Mouse (Mus musculus) common myeloid progenitor, adult 5-6 weeks (primary cell): Measurements from ENCODE around the gene Plekhg4. TPM values are rescaled to one million over a fixed set of nuclear protein-coding genes. Genes with fewer than 3 reads are reported as not detected.

Source experiments
- ATAC-seq: replicated peaks from 2 replicates; pipeline ENCODE4 v1.8.0; 2016; ENCODE audit warnings: low read depth, mild to moderate bottlenecking, moderate TSS enrichment, inconsistent platforms; ENCODE audit not compliant: poor library complexity, severe bottlenecking
- total RNA-seq: library from RNA; stranded (forward); fragments of 200-1000, 187-1606 nt; gene quantifications from 2 replicates; pipeline ENCODE4 v1.2.3, GENCODE M21; 2017

Plekhg4 gene
- total RNA-seq, 1 experiment from 2014 or later = not detected

DNA sequence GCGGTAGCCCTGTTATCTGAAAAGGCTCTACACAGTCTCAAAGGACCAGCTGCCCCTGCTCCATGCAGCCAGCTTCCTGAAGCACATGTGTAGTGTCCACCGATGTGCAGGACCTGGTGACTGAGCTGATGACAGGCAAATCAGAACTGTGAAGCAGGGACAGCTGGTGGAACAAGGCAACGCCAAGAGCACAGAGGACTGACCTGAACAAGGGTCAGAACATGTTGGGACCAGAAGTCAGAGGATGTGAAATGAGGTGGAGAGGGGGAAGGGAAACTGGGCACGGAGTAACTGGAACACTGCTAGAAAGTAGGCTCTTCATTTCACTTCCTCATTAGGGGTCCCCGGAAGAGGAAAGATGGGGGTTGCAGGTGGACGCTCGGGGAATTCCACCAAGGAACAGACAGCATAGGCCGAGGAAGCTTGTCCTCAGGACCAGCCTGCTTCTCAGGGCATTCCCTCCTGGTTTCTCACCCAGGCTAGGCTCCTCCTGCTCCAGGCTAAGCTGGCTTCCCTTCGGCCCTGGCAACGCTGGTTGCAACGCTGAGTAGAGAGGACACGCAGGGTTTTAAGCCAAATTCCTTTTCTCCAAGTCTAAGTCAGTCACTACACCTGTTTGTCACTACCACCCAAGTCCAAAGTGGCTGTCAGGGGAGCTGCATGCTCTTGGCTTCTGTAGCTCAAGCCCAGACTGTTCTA, 20.2 kb downstream of the Plekhg4 start:
- ATAC-seq = peak; percentile 18

DNA sequence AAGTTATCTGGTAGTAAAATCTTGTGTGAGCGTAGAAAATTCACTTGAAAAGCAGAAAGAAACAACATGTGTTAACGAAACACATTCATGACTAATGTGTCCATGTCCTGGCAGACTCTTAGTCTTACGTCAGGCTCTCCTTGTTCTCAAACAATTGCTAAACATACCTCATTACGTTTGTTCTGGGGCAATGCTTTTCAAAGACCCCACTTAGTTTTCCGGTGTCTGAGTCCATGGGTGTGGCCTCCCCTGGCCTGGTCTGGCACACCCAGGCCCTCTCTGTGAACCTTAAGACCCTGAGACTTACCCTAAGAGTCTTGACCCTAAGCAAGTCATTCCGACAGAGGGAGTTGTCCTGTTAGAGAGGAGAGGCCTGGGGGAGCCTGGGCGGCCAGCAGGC, 20.8 kb downstream of the Plekhg4 start:
- no peak for ATAC-seq

DNA sequence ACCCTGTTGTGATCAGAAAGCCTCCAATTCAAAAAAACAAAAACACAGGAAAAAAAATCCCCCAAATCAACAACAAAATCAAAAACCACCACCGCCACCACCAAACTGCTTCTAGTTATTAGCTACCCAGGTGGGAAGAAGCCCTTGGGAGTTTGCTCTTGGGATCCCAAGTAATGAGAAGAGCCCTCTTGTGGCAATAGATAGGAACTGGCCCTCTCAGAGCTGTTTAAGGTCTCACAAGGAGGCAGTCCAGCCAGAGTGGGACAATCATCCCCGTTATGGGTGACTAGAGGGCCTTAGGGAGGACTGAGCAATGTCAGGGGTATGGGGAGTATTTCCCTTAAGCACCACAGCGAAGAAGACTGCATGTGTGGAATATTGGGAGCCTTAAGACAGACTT, 24.7 kb downstream of the Plekhg4 start:
- peak; percentile 72 for ATAC-seq

DNA sequence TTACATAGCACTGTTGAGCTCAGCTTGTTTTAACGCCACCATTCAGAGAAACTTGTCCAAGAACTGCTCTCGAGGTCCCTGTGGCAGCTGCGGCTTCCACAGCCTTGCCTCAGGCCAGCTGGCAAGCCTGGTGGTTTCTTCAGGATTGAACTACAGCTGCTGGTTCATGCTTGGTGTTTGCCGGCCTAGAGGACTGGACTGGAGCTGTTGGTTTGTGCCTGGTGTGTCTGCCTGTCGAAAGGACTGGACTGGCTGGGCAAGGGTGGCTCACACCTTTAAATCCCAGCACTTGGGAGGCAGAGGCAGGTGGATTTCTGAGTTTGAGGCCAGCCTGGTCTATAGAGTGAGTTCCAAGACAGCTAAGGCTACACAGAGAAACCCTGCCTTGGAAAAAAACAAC, 26.9 kb downstream of the Plekhg4 start:
- no peak for ATAC-seq

DNA sequence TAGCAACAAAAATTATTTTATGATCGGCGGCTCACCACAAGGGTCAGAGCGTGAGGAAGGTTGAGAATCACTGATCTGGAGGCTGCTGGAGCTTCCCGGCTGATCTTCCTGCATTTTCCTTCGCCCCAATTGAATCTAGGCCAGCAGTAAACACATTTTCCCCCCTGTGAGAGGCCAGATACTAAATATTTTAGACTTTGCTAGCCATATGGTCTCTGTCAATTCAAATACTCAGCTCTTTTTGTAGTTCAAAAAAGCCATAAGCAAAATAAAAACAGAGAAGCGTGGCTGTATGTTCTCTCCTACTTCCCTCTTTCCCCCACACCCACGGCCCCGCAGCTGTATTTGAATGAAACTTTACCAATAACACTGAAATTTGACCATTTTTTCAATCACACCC, 30.4 kb downstream of the Plekhg4 start:
- no peak for ATAC-seq

DNA sequence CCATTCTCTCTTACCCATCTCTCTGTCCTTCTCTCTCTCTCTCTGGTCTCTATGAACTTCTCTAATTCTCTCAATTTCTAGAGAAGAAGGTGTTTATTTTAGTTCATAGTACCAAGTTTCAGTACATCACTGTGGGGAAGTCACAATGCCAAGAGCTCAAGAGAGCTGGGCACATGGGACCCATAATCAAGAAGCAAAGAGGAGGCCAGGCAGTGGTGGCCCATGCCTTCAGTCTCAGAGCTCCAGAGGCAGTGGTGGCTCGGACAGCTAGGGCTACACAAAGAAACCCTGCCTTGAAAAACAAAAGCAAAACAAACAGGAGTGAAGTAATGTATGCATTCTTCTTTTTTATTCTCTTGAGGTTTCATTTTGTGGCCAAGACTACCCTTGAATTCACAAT, 31.4 kb downstream of the Plekhg4 start:
- ATAC-seq = no peak

DNA sequence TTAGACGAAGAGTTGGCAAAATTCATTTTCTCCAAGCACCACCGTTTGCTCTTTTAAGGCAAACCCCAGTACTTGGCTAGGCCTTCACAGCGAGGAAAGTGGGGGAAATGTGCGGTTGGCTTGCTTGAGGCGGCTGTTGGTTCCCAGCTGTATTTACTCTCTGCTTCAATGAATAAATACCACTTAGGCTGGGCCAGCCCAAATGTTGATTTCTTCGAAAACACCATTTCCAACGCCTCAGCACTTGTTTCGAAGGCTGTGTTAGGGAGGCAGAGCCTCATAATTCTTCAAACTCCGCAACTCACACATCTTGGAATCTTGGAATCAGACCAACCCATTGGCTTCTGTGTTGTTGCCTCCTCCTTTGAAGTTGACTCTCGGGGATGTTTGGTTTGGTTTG, 33.3 kb downstream of the Plekhg4 start:
- no peak for ATAC-seq

DNA sequence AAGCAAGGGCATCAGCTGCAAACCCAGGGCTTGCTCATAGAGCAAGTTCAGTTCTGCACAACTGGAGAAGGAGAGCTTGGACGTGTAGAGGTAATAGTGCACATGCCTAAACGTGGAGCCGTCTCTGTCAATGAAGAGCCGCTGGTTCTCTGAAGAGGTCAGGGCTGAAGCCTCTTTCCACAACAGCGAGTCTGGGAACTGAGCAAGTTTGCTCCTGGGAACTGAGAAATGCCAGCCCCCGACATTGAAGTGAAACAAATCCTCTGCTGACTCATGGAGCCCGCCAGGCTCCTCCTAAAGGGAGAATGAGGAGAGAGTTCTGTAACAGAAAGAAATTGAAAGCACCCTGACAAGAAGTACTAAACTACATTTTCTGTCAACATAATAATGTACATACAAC, 35.3 kb downstream of the Plekhg4 start:
- ATAC-seq = no peak

DNA sequence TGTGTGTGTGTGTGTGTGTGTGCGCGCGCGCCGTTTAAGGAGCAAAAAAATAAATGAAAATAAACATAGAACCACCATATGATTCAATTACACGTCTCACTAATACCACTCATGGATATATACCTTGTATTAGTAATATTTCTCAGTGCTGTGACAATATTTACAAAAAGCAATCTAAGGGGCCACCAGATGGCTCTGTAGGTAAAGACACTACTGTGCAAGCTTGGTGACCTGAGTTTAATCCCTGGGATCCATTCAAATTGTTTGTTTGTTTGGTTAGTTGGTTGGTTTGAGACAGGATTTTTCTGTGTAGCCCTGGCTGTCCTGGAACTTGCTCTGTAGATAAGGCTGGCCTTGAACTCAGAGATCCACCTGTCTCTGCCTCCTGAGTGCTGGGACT, 36.9 kb downstream of the Plekhg4 start:
- no peak for ATAC-seq

DNA sequence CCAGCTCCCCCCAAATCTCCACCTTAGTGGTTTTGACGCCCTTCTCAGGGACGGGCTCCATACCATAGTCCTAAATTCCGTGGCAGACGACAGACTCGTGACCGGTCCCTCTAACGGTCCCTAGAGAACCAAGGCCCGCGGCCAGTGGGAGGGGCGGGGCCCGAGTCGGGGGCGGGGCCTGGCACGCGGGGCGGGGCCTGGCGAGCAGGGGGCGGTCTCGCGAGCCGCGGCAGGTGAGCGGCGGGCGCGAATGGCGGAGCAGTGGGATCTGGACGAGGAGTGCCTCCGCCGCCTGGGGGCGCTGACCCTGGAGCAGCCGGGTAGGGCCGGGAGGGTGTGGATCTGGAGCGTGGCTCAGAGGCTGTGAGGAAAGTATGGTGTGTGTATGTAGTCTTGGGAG, 40.3 kb downstream of the Plekhg4 start, which contains the start of the genes Kctd19 and Lrrc36:
Gene Kctd19, minus strand, starts transcription at position 112 of the 400 bp plus-strand sequence.
Gene Lrrc36, plus strand, starts transcription at position 181 of the 400 bp plus-strand sequence.
- peak; percentile 91 for ATAC-seq

DNA sequence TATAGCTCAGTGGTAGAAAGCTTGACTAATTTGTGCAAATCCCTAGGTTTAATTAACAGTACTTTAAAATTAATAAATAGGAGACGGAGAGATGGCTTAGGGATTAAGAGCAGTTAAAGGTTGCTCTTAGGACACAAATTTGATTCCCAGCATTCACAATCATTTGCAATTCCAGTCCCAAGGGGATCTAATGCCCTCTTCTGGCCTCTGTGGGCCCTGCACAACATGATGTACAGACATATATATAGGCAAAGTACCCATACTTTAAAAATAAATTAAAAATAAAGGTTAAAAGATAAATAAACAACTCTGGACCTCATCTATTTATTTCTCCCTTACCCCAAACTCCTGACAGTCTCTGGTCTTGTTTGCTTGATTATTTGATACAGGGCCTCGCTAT, 45.9 kb downstream of the Plekhg4 start:
- ATAC-seq = no peak

DNA sequence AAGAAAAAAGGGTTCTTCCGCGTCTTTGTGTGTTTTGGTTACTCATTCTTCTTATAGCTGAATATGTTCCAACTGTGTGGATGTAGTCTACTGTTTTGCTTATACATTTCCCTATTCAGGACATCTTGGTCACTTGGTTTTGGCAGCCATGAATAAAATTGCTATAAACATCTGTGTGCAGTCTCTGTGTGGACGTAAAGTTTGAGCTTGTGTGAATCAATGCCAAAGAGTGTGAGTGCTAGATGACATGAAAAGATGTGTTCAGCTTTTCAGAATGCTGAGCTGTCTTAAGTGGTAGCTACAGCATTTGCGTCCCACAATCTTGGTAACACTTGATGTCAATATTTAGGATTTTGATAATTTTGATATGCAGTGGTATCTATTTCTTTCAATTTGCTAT, 46.7 kb downstream of the Plekhg4 start:
- ATAC-seq = no peak

DNA sequence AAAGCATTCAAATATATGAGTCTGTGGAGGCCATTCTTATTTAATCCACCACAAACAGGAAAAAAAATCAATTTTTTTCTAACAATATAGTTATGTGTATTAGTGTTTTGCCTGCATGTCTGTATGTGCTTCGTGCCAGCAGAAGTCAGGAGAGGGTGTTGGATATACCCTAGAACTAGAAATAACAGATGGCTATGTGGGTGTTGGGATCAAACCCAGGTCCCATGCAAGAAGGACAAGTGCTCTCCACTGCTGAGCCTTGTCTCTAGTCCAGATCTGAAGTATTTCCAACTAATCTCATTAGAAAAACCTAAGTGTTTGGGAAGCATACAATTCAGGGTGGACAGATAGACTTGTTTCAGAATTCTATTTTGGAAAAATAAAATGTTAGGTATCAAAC, 48.9 kb downstream of the Plekhg4 start:
- ATAC-seq = no peak

DNA sequence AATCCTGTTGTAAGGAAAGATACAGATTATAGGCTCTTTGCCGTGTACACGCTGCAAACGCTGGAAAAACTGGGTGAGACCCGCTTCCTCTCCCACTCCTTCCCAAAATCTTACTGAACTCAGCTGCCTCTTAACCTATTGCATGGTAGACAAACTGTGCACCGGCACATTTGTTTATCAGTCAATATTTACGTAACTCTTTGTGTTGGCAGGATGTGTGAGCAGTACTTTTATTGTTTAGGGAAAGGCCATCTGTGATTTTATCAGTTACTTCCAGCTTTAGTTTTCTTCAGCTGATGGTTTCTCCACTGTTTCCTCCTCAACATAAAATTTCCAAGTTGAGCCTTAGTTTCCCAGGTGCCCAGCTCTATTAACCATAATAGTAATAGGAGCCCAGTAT, 53.8 kb downstream of the Plekhg4 start:
- no peak for ATAC-seq

DNA sequence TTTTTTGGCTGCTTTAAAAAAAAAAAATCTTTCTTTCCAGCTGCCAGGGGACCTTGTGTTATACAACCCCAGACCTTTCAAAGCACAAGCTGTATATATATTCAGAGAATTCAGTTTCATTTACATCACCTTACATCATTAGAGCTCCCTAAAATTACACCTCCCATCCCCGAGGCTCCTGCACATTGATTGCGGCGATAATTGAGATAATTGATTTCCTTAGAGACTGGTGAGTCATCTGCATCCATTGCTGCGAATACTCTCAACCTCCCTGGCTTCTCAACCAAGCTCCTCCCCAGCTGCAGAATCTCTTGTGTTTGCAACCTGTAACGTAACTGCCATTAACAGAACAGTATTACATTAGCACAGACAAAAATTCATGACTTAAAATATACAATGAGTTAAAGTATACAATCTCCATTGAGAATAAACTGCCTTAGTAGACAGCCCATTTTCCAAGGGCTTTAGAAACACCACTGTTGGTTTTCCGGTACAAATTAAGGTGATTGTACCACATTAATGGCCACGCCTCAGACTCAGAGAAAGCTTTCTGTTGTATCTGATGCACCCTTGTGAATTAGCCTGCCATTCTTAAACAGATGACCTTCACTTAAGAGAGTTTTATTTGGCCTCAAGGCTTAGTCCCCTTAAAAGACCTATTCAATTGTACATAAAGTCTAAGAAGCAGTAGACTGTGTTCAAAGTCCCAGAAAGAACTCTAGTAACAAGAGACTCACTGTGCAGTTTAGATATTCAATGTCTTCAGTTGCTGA, 58.9 kb downstream of the Plekhg4 start:
- no peak for ATAC-seq

Other genes starting within 250 kb of the Plekhg4 start
- not detected in 2 replicates for gene Ces4a, start 241.5 kb upstream of the Plekhg4 start, total RNA-seq
- gene Cbfb, start 202.6 kb upstream of the Plekhg4 start, total RNA-seq = 163 and 164 TPM in 2 replicates
- 15.8 and 18.0 TPM in 2 replicates for gene D230025D16Rik, start 148.1 kb upstream of the Plekhg4 start, total RNA-seq
- 0.18 TPM in 1 of 2 replicates, not detected in the other for gene B3gnt9, start 118.1 kb upstream of the Plekhg4 start, total RNA-seq
- gene Tradd, start 108.7 kb upstream of the Plekhg4 start, total RNA-seq = 14.2 and 19.1 TPM in 2 replicates
- 5.2 and 5.6 TPM in 2 replicates for gene Fbxl8, start 108.6 kb upstream of the Plekhg4 start, total RNA-seq
- gene Hsf4, start 103.5 kb upstream of the Plekhg4 start, total RNA-seq = not detected in 2 replicates
- gene Nol3, start 97.1 kb upstream of the Plekhg4 start, total RNA-seq = 0.05 TPM in 1 of 2 replicates, not detected in the other
- gene 4931428F04Rik, start 83.4 kb upstream of the Plekhg4 start, total RNA-seq = 2.9 and 6.7 TPM in 2 replicates
- gene Exoc3l, start 77.2 kb upstream of the Plekhg4 start, total RNA-seq = 2.3 and 2.6 TPM in 2 replicates
- 52.6 and 69.5 TPM in 2 replicates for gene E2f4, start 75.6 kb upstream of the Plekhg4 start, total RNA-seq
- gene Elmo3, start 67.7 kb upstream of the Plekhg4 start, total RNA-seq = 2.1 and 5.1 TPM in 2 replicates
- 1.2 and 4.0 TPM in 2 replicates for gene Lrrc29, start 47.0 kb upstream of the Plekhg4 start, total RNA-seq
- gene Tmem208, start 46.9 kb upstream of the Plekhg4 start, total RNA-seq = 21.7 and 28.4 TPM in 2 replicates
- 4.2 and 7.3 TPM in 2 replicates for gene Fhod1, start 25.3 kb upstream of the Plekhg4 start, total RNA-seq
- 0.10 and 0.46 TPM in 2 replicates for gene Slc9a5, start 24.4 kb upstream of the Plekhg4 start, total RNA-seq
- not detected in 2 replicates for gene Kctd19, start 40.2 kb downstream of the Plekhg4 start, total RNA-seq
- 0.69 and 1.5 TPM in 2 replicates for gene Lrrc36, start 40.3 kb downstream of the Plekhg4 start, total RNA-seq
- not detected in 2 replicates for gene Tppp3, start 98.3 kb downstream of the Plekhg4 start, total RNA-seq
- 2.4 and 3.5 TPM in 2 replicates for gene Zdhhc1, start 123.6 kb downstream of the Plekhg4 start, total RNA-seq
- gene Hsd11b2, start 145.5 kb downstream of the Plekhg4 start, total RNA-seq = not detected in 2 replicates
- 27.5 and 33.4 TPM in 2 replicates for gene Atp6v0d1, start 192.8 kb downstream of the Plekhg4 start, total RNA-seq
- gene Ripor1, start 232.0 kb downstream of the Plekhg4 start, total RNA-seq = 21.9 and 39.1 TPM in 2 replicates